Mouse (Mus musculus): ENCODE measurements around the gene Cecr2. TPM values are rescaled to one million over a fixed set of nuclear protein-coding genes. Genes with fewer than 3 reads are reported as not detected.

Cecr2 gene
- 18.2 and 20.7 TPM in 2 replicates for polyA plus RNA-seq (2014; fragmentation: Nextera tagmentation; extraction: Ambion mirVana)

DNA sequence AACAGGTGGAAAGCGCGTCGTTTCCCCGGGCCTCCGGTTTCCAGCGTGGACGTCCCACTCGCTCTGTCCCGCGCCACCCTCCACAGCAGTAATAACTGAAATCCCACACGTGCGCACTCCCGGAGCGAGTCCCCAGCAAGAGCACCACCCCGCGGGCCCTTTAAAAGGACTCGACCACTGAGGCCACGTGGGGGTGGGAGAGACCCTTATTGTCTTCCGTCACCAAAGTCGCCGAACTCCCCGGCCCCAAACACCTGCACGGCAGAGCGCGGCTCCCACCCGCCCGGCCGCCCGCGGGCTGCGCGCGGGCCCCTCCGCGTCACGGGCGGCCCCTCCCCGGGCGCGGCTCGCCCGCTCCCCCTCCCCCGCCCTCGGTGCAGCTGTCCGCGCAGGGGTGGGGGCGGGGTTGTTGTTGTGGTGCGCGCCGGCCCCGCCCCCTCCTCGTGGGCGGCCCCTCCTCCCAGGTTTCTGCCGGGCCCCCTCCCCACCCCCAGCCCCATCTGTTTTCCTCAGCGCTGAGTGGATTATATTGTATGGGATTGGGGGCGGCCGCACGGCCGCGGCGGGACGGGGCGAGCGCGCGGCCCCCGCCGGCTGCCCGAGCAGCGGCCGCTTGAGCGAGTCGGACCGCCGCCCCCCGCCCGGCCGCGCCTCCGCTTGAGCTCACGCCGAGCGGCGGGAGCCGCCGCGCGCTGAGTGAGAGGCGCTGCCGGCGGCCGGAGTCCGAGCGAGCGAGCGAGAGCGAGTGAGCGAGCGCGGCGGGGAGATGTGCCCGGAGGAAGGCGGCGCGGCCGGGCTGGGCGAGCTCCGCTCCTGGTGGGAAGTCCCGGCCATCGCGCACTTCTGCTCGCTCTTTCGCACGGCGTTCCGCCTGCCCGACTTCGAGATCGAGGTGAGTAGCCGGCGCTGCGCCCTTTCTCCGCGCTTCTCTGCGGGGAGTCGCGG, at the start of gene Cecr2:
Gene Cecr2 (plus strand): TSS at position 554 of the 945 bp plus-strand sequence.
- ATAC-seq (ENCODE audit: insufficient read depth, low FRiP score, low TSS enrichment) (peak; percentile 88), DNase-seq (ENCODE audit: low spot score) (peak; percentile 90)
- Histone ChIP-seq H3K36me3 (ENCODE audit: control insufficient read depth, insufficient read depth, low read length) (no peaks in the 10 kb centered on the region), H3K4me2 (ENCODE audit: low read depth) (peak within 1 kb of the TSS; percentile 78), H3K4me3 (ENCODE audit: low read depth, low read length) (peak within 1 kb of the TSS; percentile 93), H3K27ac (ENCODE audit: low read depth, low read length) (peak within 1 kb of the TSS; percentile 100), H3K27me3 (ENCODE audit: control insufficient read depth, insufficient read depth, low read length) (no peaks in the 10 kb centered on the region), H3K9me3 (ENCODE audit: control insufficient read depth, low read length) (no peaks in the 10 kb centered on the region), H3K9ac (ENCODE audit: low read length) (peak within 1 kb of the TSS; percentile 97), H3K4me1 (ENCODE audit: control insufficient read depth, insufficient read depth, low read length) (peaks cover 5% of the 10 kb centered on the region; the same call in 1 of the 2 replicates)
- under 1% methylated on average over 89 of the region's 127 CpGs for WGBS

GRCm38 (mm10) chr6:120617586-120617985, 48.6 kb upstream of the Cecr2 start:
- 83% methylated on average over 5 of the region's 5 CpGs for WGBS
- H3K4me3 ChIP-seq (ENCODE audit: low read depth, low read length): no peak overlapping the region
- no peak for DNase-seq (ENCODE audit: low spot score)

GRCm38 (mm10) chr6:120618518-120619402, 47.4 kb upstream of the Cecr2 start:
- Histone ChIP-seq H3K27ac (ENCODE audit: low read depth, low read length) (no peak overlapping the region), H3K4me2 (ENCODE audit: low read depth) (no peak overlapping the region), H3K9ac (ENCODE audit: low read length) (no peak overlapping the region), H3K4me1 (ENCODE audit: control insufficient read depth, insufficient read depth, low read length) (no peaks in the 10 kb centered on the region), H3K4me3 (ENCODE audit: low read depth, low read length) (no peak overlapping the region), H3K9me3 (ENCODE audit: control insufficient read depth, low read length) (no peaks in the 10 kb centered on the region), H3K36me3 (ENCODE audit: control insufficient read depth, insufficient read depth, low read length) (no peaks in the 10 kb centered on the region), H3K27me3 (ENCODE audit: control insufficient read depth, insufficient read depth, low read length) (no peaks in the 10 kb centered on the region)
- 61% methylated on average over 4 of the region's 4 CpGs for WGBS
- ATAC-seq (ENCODE audit: insufficient read depth, low FRiP score, low TSS enrichment) (no peak), DNase-seq (ENCODE audit: low spot score) (no peak)

More at GRCm38 (mm10) chr6:120617586-120617985, 48.6 kb upstream of the Cecr2 start:
- H3K27me3 ChIP-seq (ENCODE audit: control insufficient read depth, insufficient read depth, low read length): no peaks in the 10 kb centered on the region
- H3K27ac ChIP-seq (ENCODE audit: low read depth, low read length): no peak overlapping the region
- H3K4me1 ChIP-seq (ENCODE audit: control insufficient read depth, insufficient read depth, low read length): no peaks in the 10 kb centered on the region
- no peak for ATAC-seq (ENCODE audit: insufficient read depth, low FRiP score, low TSS enrichment)
- no peak overlapping the region for H3K9ac ChIP-seq (ENCODE audit: low read length)
- H3K4me2 ChIP-seq (ENCODE audit: low read depth): no peak overlapping the region
- H3K9me3 ChIP-seq (ENCODE audit: control insufficient read depth, low read length): no peaks in the 10 kb centered on the region
- no peaks in the 10 kb centered on the region for H3K36me3 ChIP-seq (ENCODE audit: control insufficient read depth, insufficient read depth, low read length)

GRCm38 (mm10) chr6:120620193-120620592, 46.0 kb upstream of the Cecr2 start:
- DNase-seq (ENCODE audit: low spot score) (no peak), ATAC-seq (ENCODE audit: insufficient read depth, low FRiP score, low TSS enrichment) (no peak)
- no peak overlapping the region for H3K4me2 ChIP-seq (ENCODE audit: low read depth)
- H3K27me3 ChIP-seq (ENCODE audit: control insufficient read depth, insufficient read depth, low read length): no peaks in the 10 kb centered on the region
- WGBS: 90% methylated on average over 3 of the region's 3 CpGs
- H3K4me1 ChIP-seq (ENCODE audit: control insufficient read depth, insufficient read depth, low read length): no peaks in the 10 kb centered on the region
- H3K36me3 ChIP-seq (ENCODE audit: control insufficient read depth, insufficient read depth, low read length): no peaks in the 10 kb centered on the region
- H3K9me3 ChIP-seq (ENCODE audit: control insufficient read depth, low read length): no peaks in the 10 kb centered on the region
- H3K9ac ChIP-seq (ENCODE audit: low read length): no peak overlapping the region
- no peak overlapping the region for H3K27ac ChIP-seq (ENCODE audit: low read depth, low read length)
- no peak overlapping the region for H3K4me3 ChIP-seq (ENCODE audit: low read depth, low read length)

DNA sequence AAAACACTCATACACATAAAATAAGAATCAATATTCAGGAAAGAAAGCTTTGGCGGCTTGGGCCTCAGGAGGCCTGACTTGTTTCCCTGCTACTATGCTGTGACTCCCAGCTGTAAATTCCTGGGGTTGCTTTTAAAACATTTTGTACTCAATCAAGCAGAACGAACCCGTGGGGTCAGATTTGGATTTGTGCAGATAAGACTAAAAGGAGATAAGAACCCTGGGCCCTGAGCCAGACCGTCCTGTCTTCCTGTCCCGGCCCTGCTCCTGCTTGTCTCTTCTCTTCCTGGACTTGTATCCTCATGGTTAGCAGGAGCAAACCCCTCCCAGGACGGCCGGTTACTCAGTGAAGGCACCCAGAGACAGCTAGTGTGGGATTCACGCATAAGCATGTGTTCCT, 41.1 kb upstream of the Cecr2 start:
- Histone ChIP-seq H3K4me1 (ENCODE audit: control insufficient read depth, insufficient read depth, low read length) (no peaks in the 10 kb centered on the region), H3K27ac (ENCODE audit: low read depth, low read length) (no peak overlapping the region), H3K4me2 (ENCODE audit: low read depth) (no peak overlapping the region), H3K27me3 (ENCODE audit: control insufficient read depth, insufficient read depth, low read length) (no peaks in the 10 kb centered on the region), H3K9ac (ENCODE audit: low read length) (no peak overlapping the region), H3K4me3 (ENCODE audit: low read depth, low read length) (no peak overlapping the region), H3K36me3 (ENCODE audit: control insufficient read depth, insufficient read depth, low read length) (no peaks in the 10 kb centered on the region), H3K9me3 (ENCODE audit: control insufficient read depth, low read length) (no peaks in the 10 kb centered on the region)
- ATAC-seq (ENCODE audit: insufficient read depth, low FRiP score, low TSS enrichment) (no peak), DNase-seq (ENCODE audit: low spot score) (no peak)
- WGBS: 67% methylated on average over 8 of the region's 8 CpGs

DNA sequence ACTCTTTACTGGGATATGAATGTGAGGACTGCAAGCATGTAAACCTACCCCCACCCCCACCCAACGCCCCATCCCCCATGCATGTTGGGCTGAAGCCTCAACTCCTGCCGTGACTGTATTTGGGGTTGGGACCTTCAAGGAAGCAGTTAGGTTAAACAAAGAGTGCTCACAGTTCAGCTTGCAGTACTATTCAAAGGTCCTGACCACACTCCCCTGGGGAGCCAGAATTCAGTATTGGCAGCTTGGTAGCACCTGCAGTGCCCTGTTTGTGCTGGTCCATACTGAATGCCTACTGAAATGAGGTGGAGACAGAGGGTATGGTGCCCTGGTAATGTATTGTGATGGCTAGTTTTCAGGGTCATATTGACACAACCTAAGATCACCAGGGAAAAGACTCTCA, 39.1 kb upstream of the Cecr2 start:
- DNase-seq (ENCODE audit: low spot score): no peak
- H3K4me2 ChIP-seq (ENCODE audit: low read depth): no peak overlapping the region
- no peak for ATAC-seq (ENCODE audit: insufficient read depth, low FRiP score, low TSS enrichment)
- no peaks in the 10 kb centered on the region for H3K27me3 ChIP-seq (ENCODE audit: control insufficient read depth, insufficient read depth, low read length)
- H3K4me3 ChIP-seq (ENCODE audit: low read depth, low read length): no peak overlapping the region
- H3K9ac ChIP-seq (ENCODE audit: low read length): no peak overlapping the region
- WGBS: 47% methylated on average over 2 of the region's 2 CpGs
- H3K36me3 ChIP-seq (ENCODE audit: control insufficient read depth, insufficient read depth, low read length): no peaks in the 10 kb centered on the region
- H3K27ac ChIP-seq (ENCODE audit: low read depth, low read length): no peak overlapping the region
- H3K9me3 ChIP-seq (ENCODE audit: control insufficient read depth, low read length): no peaks in the 10 kb centered on the region
- H3K4me1 ChIP-seq (ENCODE audit: control insufficient read depth, insufficient read depth, low read length): no peaks in the 10 kb centered on the region

DNA sequence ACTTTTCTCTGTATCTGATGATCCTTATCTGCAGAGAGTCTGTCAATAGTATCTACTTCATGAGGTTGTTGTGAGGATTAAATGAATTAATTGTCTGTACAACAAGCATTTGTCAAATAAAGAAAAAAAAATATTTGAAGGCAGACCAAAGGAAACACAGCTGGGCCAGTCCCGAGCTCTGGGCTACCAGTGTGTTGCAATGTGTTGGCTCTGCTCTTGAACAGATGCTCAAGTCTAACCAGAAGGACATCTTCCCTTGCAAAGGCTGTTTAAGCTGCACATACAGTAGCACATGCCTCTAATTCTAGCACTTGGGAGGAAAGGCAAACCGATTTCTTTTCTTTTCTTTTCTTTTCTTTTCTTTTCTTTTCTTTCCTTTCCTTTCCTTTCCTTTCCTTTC, 37.2 kb upstream of the Cecr2 start:
- H3K27me3 ChIP-seq (ENCODE audit: control insufficient read depth, insufficient read depth, low read length): no peaks in the 10 kb centered on the region
- no peaks in the 10 kb centered on the region for H3K9me3 ChIP-seq (ENCODE audit: control insufficient read depth, low read length)
- ATAC-seq (ENCODE audit: insufficient read depth, low FRiP score, low TSS enrichment) (no peak), DNase-seq (ENCODE audit: low spot score) (no peak)
- no peaks in the 10 kb centered on the region for H3K36me3 ChIP-seq (ENCODE audit: control insufficient read depth, insufficient read depth, low read length)
- H3K4me1 ChIP-seq (ENCODE audit: control insufficient read depth, insufficient read depth, low read length): no peaks in the 10 kb centered on the region
- H3K4me2 ChIP-seq (ENCODE audit: low read depth): no peak overlapping the region
- no peak overlapping the region for H3K9ac ChIP-seq (ENCODE audit: low read length)
- WGBS: 88% methylated on average over 2 of the region's 2 CpGs
- no peak overlapping the region for H3K4me3 ChIP-seq (ENCODE audit: low read depth, low read length)
- no peak overlapping the region for H3K27ac ChIP-seq (ENCODE audit: low read depth, low read length)

DNA sequence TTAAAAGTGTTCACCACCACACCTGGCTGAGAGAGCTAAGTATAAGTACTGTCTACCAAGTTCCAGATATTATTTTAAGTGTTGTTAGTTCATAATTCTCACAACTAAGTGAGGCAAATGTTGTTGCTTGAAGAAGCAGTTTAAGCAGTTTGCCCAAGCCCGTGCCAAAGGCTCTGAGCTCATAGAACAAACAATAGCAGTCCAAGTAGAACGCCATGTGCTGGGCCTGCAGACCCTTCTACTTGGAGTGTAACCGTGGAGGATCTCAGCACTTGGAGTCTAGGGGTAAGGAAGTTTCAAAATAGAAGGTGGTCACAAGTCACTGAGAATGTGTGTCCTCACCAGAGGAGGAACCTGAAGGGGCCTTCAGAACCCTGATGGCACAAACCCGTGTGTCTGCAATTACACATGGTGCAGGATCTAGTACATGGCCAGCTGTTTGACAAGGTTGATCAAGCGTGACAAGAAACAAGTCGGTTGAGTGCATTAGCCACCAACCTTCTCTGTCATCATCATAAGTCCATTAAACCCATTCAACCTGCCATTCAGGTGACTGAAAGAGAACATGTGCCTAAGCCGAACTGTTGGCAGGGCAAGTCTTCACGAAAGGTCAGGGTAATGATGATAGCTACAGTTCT, 30.7 kb upstream of the Cecr2 start:
- Histone ChIP-seq H3K4me3 (ENCODE audit: low read depth, low read length) (no peak overlapping the region), H3K4me2 (ENCODE audit: low read depth) (no peak overlapping the region), H3K4me1 (ENCODE audit: control insufficient read depth, insufficient read depth, low read length) (no peaks in the 10 kb centered on the region), H3K36me3 (ENCODE audit: control insufficient read depth, insufficient read depth, low read length) (no peaks in the 10 kb centered on the region), H3K27me3 (ENCODE audit: control insufficient read depth, insufficient read depth, low read length) (no peaks in the 10 kb centered on the region), H3K9ac (ENCODE audit: low read length) (no peak overlapping the region), H3K27ac (ENCODE audit: low read depth, low read length) (no peak overlapping the region), H3K9me3 (ENCODE audit: control insufficient read depth, low read length) (no peaks in the 10 kb centered on the region)
- DNase-seq (ENCODE audit: low spot score): no peak
- 81% methylated on average over 8 of the region's 8 CpGs for WGBS
- no peak for ATAC-seq (ENCODE audit: insufficient read depth, low FRiP score, low TSS enrichment)

Data from neural tube, embryonic 11.5 days (tissue).